Mouse (Mus musculus) cerebellum, adult 9-11 months (tissue): ENCODE results near the gene Vmn1r205.
"Not testable (repeated sequence)": the region's sequence is repeated elsewhere in the genome, so short reads cannot be mapped to it uniquely, and the experiment has no call there.

Experiments used
- DNase-seq: peaks from one replicate; pipeline ENCODE4 v3.0.0; 2022

The Vmn1r205 gene

GRCm38 (mm10) chr13:22592900-22593299, at the start of gene Vmn1r205:
Vmn1r205 (minus strand) TSS chr13:22593000.
- DNase-seq, result no peak

GRCm38 (mm10) chr13:22624151-22624550, 31.4 kb upstream of the Vmn1r205 start, which contains the start of gene Vmn1r206:
Vmn1r206 (minus strand) TSS chr13:22624251.
- DNase-seq, result not testable (repeated sequence)

- not testable (repeated sequence) for DNase-seq
Measured at GRCm38 (mm10) chr13:22583336-22583735, 9.5 kb downstream of the Vmn1r205 start.

GRCm38 (mm10) chr13:22574911-22575310, 17.9 kb downstream of the Vmn1r205 start:
- DNase-seq, result not testable (repeated sequence)

GRCm38 (mm10) chr13:22552898-22553297, 39.9 kb downstream of the Vmn1r205 start, which contains the start of gene Vmn1r204:
Vmn1r204 (plus strand) TSS chr13:22553198.
- not testable (repeated sequence) for DNase-seq
